Mouse (Mus musculus): ENCODE results near the gene Htra2. TPM values are rescaled to one million over a fixed set of nuclear protein-coding genes. Genes with fewer than 3 reads are reported as not detected.

The Htra2 gene
- total RNA-seq, 2 experiments from 2014 or later = 52.9 to 54.5 TPM

GRCm38 (mm10) chr6:83066441-83066840, 11.4 kb upstream of the Htra2 start:
- H3K4me3 ChIP-seq = no peak overlapping the region
- no peak for TF ChIP-seq CTCF (conservative IDR thresholded peaks at IDR 0.05)
- H3K27ac ChIP-seq = no peak overlapping the region
- no peak for DNase-seq (ENCODE audit: low spot score in 2 of 2)

- no peak overlapping the region for H3K27ac ChIP-seq
- DNase-seq (ENCODE audit: low spot score in 2 of 2) = no peak
- H3K4me3 ChIP-seq = no peak overlapping the region
- TF ChIP-seq CTCF (conservative IDR thresholded peaks at IDR 0.05) = no peak
Observed at GRCm38 (mm10) chr6:83065995-83066394, 10.9 kb upstream of the Htra2 start.

- Histone ChIP-seq H3K4me3 (no peak overlapping the region), H3K27ac (no peak overlapping the region)
- TF ChIP-seq CTCF (conservative IDR thresholded peaks at IDR 0.05) = no peak
- no peak for DNase-seq (ENCODE audit: low spot score in 2 of 2)
Observed at GRCm38 (mm10) chr6:83058725-83059124, 3.7 kb upstream of the Htra2 start.

- Histone ChIP-seq H3K4me3 (no peak within 1 kb of the TSS), H3K27ac (no peak within 1 kb of the TSS)
- no peak for TF ChIP-seq CTCF (conservative IDR thresholded peaks at IDR 0.05)
- DNase-seq (ENCODE audit: low spot score in 2 of 2) = no peak
Observed at GRCm38 (mm10) chr6:83057790-83058189, 2.7 kb upstream of the Htra2 start, which contains the start of gene Dqx1. Gene Dqx1, plus strand, starts transcription at chr6:83057844.

GRCm38 (mm10) chr6:83054074-83054851, 810 bp downstream of the Htra2 start, which contains the start of gene Aup1:
Gene Aup1, plus strand, starts transcription at chr6:83054521.
- DNase-seq (ENCODE audit: low spot score in 2 of 2) = peak; percentile 98
- TF ChIP-seq CTCF (conservative IDR thresholded peaks at IDR 0.05) = no peak
- peak within 1 kb of the TSS; percentile 91 for H3K4me3 ChIP-seq
- H3K27ac ChIP-seq = peak within 1 kb of the TSS; percentile 95

GRCm38 (mm10) chr6:83053136-83053960, 1.7 kb downstream of the Htra2 start:
- TF ChIP-seq CTCF (conservative IDR thresholded peaks at IDR 0.05) = no peak
- Histone ChIP-seq H3K27ac (peak overlapping the region; percentile 95), H3K4me3 (peak overlapping the region; percentile 91)
- DNase-seq (ENCODE audit: low spot score in 2 of 2) = no peak

- no peak for DNase-seq (ENCODE audit: low spot score in 2 of 2)
- Histone ChIP-seq H3K27ac (no peak overlapping the region), H3K4me3 (no peak overlapping the region)
- TF ChIP-seq CTCF (conservative IDR thresholded peaks at IDR 0.05) = no peak
Observed at GRCm38 (mm10) chr6:83049367-83049766, 5.7 kb downstream of the Htra2 start.

GRCm38 (mm10) chr6:83044742-83045141, 10.3 kb downstream of the Htra2 start:
- no peak overlapping the region for H3K27ac ChIP-seq
- TF ChIP-seq CTCF (conservative IDR thresholded peaks at IDR 0.05) = no peak
- H3K4me3 ChIP-seq = no peak overlapping the region
- DNase-seq (ENCODE audit: low spot score in 2 of 2) = no peak

GRCm38 (mm10) chr6:83043993-83044392, 11.1 kb downstream of the Htra2 start:
- DNase-seq (ENCODE audit: low spot score in 2 of 2) = no peak
- no peak overlapping the region for H3K27ac ChIP-seq

GRCm38 (mm10) chr6:83043561-83043960, 11.5 kb downstream of the Htra2 start:
- Histone ChIP-seq H3K27ac (no peak overlapping the region), H3K4me3 (no peak overlapping the region)
- TF ChIP-seq CTCF (conservative IDR thresholded peaks at IDR 0.05) = no peak
- no peak for DNase-seq (ENCODE audit: low spot score in 2 of 2)

More at GRCm38 (mm10) chr6:83043993-83044392, 11.1 kb downstream of the Htra2 start:
- no peak overlapping the region for H3K4me3 ChIP-seq
- TF ChIP-seq CTCF (conservative IDR thresholded peaks at IDR 0.05) = no peak

- Histone ChIP-seq H3K4me3 (no peak overlapping the region), H3K27ac (no peak overlapping the region)
- DNase-seq (ENCODE audit: low spot score in 2 of 2) = no peak
- TF ChIP-seq CTCF (conservative IDR thresholded peaks at IDR 0.05) = no peak
Observed at GRCm38 (mm10) chr6:83040601-83041000, 14.5 kb downstream of the Htra2 start.

- TF ChIP-seq CTCF (conservative IDR thresholded peaks at IDR 0.05) = no peak
- Histone ChIP-seq H3K4me3 (peak overlapping the region; percentile 33), H3K27ac (no peak overlapping the region; the same call in 1 of the 2 replicates)
- DNase-seq (ENCODE audit: low spot score in 2 of 2) = peak; percentile 84 to 90
Observed at GRCm38 (mm10) chr6:83038496-83039012, 16.5 kb downstream of the Htra2 start.

GRCm38 (mm10) chr6:83037188-83037587, 17.9 kb downstream of the Htra2 start:
- H3K4me3 ChIP-seq = no peak overlapping the region
- no peak overlapping the region for H3K27ac ChIP-seq
- no peak for TF ChIP-seq CTCF (conservative IDR thresholded peaks at IDR 0.05)
- no peak for DNase-seq (ENCODE audit: low spot score in 2 of 2)

Measured in layer of hippocampus, adult 2 months (tissue).